Mouse (Mus musculus) lung, postnatal 36 days (tissue): Measurements from ENCODE around the gene 1600014C10Rik.

Experiments
- DNase-seq: peaks from one replicate; pipeline ENCODE4 v3.0.0; 2022; ENCODE audit warnings: mixed read lengths

The 1600014C10Rik gene

DNA sequence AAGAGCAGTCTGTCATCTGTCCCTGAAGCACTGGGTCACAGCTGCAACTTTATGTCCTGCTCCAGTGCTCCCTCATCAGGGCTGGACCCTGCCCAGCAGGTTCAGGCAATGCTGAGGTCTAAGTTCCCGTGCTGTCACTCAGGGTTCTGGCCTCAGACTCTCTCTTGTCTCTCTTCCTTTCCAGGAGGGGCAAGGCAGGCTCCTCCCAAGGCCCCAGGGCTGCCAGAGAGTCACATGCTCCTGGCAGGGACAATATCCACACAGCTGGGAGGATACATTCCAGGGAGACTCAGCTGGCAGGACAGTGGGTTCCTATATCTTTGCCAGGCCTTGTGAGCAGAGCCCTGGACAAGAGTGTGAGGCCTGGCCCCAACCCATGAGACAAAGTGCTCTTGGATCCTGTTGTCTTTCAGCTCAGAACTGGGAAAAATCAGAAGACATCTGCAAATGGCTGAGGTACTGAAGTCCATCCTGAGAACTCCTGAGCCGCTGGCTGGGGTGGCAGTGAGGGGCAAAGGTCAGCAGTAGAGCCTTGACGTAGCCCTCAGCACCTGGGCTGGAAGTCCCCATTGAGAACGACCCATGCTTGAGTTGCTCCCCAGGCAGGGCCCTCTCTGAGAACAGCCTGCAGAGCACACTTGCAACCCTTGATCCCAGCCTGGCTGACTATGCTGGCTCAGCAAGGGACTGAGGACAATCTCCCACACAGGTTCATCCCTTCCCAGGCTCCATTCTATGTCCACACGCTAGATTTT lies 34.6 kb downstream of the 1600014C10Rik start:
- peak; percentile 85 for DNase-seq

DNA sequence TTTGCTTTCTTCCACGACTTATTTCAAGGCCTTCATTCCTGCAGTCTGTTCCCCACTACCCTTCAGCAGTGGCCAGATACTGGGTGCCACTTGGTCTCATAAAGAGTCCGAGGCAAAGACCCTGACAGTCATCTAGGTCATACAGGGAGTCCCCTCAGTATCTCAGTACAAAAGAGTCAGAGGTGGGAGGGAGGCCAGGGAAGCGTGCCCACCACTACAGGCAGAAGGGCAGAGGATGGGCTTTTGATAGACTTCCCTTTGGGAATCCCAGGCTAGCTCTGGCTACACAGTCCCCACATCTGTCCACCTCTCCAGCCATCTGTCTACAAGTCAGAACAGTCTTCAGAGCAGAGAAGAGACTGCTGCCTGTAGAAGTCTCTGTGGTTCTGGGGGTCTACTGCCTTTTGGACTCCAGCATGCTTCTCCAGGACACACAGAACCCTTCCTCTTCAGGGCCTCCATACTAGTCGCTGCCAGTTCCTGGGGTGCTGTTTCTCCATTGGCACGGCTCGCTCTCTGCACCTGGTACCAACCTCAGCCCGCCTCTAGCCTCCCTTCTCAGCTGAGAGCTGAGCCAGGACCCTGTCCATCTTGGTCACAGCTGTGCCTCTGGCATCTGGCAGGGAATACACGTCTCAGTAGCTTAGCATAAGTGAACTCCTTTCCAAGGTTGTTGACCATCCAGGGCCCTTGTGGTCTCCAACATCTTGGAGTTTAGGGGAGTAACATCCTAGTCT lies 35.8 kb downstream of the 1600014C10Rik start:
- DNase-seq: no peak

DNA sequence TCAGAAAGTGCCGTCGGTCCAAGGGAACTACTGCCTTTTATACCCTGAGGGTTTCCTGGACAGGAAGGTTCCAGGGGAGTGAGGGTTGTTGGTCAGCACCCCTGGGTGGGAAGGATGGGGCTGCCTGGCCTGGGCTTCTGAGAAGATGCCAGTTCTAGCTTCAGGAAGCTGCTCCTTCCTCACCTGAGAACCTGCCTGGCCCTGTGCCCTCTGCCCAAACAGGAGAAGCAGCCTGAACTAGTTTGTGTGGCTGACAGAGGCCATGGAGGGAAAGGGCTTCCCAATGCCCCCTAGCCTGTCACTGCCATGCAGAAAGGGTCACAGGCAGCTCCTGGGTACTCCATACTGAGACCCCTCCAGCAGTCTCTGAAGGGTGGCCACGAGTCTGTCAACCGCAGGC lies 36.5 kb downstream of the 1600014C10Rik start:
- no peak for DNase-seq

DNA sequence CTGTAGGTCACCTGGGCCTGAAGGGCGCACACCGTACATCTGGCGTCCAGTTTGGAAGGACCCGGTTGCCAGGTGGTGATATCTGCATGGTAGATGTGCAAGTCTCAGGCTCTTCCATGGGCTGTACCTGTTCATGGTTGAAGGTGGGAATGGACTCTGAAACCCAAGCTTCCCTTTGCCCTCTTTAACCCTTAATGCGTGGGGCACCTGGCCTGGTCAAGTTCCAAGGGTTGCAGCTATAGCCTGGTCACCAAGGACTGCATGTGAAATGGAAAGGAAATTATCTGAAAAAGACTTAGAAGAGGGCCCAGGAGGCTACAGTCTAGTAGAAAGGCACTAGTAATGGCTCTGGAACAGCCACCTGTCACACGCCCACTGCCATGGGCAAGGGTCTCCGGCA lies 37.8 kb downstream of the 1600014C10Rik start:
- no peak for DNase-seq

DNA sequence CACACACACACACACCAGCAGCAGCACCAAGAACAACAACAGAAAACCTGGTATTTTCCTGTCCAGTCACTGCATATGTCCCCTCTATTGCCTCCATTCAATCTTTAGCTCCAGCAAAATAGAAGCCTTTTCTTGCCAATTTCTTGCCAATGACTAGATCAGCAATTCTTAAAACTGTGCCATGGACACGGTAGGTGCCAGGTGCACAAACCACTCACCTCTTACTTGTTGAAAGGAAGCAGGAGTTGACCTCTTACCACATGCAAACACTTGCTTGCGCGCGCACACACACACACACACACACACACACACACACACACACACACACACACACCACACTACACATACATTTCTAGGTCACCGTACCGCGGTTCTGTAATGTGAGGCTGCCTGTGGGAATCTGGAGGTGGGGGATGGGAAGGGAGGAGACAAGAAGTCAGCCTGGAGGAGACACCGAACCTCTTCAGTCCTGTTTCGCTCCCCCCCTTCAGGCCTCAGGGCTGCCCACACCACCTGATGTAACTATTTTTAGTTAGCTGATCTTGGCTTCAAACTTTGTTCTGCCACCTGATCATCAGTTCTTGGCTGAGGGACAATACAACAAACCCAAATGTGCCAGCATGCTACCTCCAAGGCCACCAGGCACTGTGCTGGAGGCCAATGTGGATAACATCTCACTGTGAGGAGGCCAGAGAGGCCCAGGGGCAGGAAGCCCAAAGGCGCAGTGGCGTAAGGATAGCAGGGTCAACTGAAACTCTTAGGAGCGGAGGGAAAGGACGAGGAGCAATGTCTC lies 41.8 kb downstream of the 1600014C10Rik start:
- DNase-seq: peak; percentile 30

DNA sequence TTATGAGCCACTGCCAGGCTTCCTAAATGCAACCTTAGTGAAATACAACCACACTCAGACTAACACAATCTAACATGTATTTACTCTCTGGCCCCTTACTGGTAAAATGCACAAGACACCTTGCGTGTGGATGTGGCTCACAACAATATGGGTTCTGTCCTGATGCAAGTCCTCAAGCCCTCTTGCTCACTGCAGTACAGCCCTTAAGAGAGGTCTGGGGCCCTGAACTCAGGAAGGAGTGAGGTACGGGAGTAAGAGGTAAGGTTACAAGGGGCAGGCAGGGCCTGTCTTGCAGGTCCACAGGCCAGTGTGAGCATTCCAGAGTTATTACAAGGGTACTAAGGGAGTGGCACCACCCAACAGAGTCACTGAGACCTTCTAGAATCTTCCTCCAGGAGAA lies 43.2 kb downstream of the 1600014C10Rik start:
- DNase-seq: no peak

DNA sequence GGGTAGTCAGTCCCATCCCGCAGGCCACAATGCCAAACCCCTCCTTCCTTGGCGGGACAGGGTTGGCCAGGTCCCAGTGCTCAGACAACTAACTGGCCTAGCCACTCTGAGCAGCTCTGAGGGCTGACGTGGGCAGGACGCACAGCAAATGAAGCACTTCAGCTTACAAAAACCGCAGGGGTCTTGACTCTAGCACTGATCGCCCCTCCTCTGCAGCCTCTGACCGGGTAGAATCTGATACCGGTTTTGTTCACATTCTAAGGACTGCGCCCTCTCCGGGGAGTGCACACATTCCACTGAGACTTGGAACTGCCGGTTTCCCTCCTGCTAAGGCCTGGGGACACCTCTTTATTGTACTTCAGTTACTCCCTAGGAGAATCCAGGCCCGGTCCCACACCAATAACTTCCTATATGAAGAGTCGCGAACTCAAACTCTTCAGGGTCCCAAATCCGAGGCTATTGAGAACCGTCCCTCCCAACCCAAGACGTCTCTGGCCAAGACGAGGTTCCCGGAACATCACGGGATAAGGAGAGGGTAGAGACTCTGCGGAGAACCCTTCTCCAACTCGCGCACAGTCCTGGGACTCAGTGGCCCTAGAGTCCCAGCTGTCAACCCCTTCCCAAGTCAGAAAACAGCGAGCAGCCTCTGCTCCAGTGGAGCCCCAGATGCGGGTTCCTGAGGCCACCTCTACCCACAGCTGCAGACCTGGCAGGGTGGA lies 44.3 kb downstream of the 1600014C10Rik start:
- DNase-seq: peak; percentile 83

DNA sequence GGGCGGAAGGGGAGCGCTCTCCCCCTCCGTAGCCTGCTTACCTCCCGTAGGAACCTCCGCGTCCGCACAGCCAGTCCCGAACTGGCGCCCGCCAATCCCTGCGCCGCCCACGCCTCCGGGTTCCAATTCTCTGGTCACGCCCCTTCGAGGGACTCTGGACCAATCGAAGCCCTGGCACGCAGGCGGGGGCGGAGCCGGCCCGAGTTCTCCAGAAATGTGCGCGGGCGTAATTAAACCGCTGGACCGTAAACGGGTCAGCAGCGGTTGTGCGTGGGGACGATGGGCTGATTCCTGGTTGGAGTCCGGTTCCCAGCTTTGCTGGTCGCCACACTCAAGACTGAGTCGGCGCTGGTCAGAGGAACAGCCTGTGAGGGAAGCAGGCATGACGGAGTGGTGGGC lies 44.9 kb downstream of the 1600014C10Rik start, which contains the start of gene Plekhf1:
Gene Plekhf1 (minus strand): TSS at position 117 of the 399 bp plus-strand sequence.
- DNase-seq: peak; percentile 95

DNA sequence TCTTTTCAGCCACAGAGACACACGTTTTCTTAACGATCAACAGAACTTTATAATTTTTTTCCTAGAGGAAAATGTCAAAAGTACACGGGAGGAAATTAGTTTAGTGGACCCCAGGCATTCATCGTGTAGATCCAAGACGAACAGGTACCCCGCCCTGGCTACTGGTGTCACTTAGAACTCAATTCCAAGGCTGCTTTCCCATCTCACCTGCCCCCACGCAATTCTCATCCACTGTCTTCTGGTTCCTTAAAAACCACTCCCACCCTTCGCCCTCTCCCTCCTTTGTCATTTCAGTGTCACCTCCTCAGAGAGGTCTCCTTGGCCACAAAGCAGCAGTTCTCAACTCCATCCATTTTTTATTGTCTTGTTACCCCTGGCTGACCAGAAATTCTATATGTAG lies 45.3 kb downstream of the 1600014C10Rik start:
- DNase-seq: no peak

DNA sequence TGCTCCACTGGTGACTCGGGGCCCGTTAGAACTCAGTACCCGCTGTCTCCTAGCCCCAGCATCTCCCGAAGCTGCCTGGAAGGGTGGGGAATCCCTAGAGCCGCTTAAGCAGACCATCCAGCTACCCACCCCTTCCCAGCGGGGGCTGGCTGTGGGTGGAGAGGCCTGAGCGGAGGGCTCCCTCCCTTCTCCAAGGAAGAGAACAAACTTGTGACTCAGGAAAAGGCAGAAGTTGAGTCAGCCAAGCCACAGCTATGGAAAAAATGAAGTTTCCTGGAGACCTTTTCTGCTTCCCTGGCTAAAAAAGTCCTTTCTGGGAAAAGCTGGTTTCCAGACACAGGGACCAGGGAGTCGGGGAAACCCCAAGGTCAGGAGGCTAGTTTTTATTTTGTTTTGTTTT lies 47.3 kb downstream of the 1600014C10Rik start:
- DNase-seq: no peak

DNA sequence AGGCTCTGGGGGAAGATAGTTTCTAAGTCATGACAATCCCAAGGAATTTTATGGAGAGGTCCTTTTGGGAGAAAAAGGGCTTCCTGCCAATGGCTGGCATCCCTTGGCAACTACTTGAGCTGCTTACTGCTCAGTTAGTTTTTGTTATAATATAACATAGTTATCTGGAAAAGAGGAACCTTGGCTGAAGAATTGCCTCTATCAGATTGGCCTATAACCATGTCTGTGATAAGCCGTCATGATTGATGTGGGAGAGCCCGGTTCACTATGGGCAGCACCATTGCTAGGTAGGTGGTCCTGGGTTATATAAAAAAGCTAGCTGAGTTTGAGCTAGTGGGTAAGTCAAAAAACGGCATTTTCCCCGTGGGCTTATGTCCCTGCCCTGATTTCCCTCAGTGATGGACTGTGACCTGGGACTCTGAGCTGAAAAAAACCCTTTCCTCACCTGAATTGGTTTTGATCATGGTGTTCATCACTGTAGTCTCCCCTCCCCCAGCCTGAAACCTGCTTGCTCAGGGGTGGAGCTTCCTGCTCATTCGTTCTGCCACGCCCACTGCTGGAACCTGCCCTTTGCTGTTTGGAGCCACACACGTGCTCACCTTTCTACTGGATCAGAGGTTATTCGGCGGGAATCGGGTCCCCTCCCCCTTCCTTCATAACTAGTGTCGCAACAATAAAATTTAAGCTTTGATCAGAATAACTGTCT lies 53.5 kb downstream of the 1600014C10Rik start:
- DNase-seq: no peak

DNA sequence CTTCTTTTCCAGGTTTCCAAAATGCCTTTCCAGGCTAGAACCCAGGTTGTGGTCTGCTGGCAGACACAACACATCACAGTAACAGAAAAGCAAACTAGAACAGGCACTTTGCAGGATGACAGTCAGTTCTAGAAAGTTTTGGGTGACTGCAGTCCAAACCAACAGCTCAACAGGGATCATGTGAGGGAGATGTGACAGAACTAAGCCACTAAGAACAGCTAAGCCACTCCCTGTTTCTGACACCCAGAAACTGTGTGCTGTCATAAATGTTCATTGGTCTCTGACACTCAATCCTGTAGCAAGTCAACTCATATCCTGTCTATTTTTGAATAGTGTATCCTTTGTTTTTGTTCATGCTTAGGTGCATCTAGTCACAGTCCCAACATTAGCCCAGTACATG lies 54.1 kb downstream of the 1600014C10Rik start:
- no peak for DNase-seq

DNA sequence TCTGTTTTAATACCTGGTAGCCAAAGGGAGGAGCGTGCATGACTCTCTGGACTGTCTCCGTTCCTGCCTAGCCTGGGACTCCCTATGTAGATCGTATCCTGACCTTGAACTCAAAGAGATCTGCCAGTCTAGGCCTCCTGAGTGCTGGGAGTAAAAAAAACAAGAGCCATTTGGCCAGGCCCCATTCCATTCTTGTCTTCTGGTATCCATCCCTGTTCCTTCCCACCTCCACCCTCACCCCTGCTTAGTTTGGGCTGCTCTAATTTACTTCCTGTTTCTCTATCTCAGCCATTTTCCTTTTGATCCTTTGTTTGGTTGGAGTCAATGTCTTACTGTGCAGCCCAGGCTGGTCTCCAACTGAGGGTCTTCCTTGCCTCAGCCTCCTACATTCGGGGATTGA lies 59.4 kb downstream of the 1600014C10Rik start:
- DNase-seq: no peak
